Mouse (Mus musculus): ENCODE measurements at regions not wholly inside any gene's neighbourhood (a gene's known extent, or its start where the extent isn't known, plus 50 kb on each side); places are given as distances from the start of the nearest gene placed in this dataset.

GRCm38 (mm10) chr1:105088765-105089520 is 267.6 kb downstream of the Rnf152 start:
- Histone ChIP-seq H3K4me1 (ENCODE audit: insufficient read depth) (no peaks in the 10 kb centered on the region), H3K9me3 (ENCODE audit: low read length) (no peaks in the 10 kb centered on the region), H3K4me2 (ENCODE audit: low read depth) (no peak overlapping the region), H3K27ac (ENCODE audit: low read depth, low read length) (no peak overlapping the region), H3K36me3 (ENCODE audit: insufficient read depth) (no peaks in the 10 kb centered on the region), H3K9ac (no peak overlapping the region), H3K27me3 (ENCODE audit: insufficient read depth, low read length) (no peaks in the 10 kb centered on the region), H3K4me3 (ENCODE audit: low read depth, low read length) (no peak overlapping the region)
- TF ChIP-seq CTCF (IDR thresholded peaks at IDR 0.05; ENCODE audit: low read depth): no peak
- DNase-seq: no peak
- ATAC-seq: no peak
- 60% methylated on average over 7 of the region's 7 CpGs for WGBS

- no peak overlapping the region for H3K9ac ChIP-seq
- no peaks in the 10 kb centered on the region for H3K4me1 ChIP-seq (ENCODE audit: insufficient read depth)
- no peak for DNase-seq
- H3K4me3 ChIP-seq (ENCODE audit: low read depth, low read length): no peak overlapping the region
- no peaks in the 10 kb centered on the region for H3K27me3 ChIP-seq (ENCODE audit: insufficient read depth, low read length)
- H3K9me3 ChIP-seq (ENCODE audit: low read length): no peaks in the 10 kb centered on the region
- 60% methylated on average over 1 of the region's 1 CpGs for WGBS
- no peak for TF ChIP-seq CTCF (IDR thresholded peaks at IDR 0.05; ENCODE audit: low read depth)
- H3K4me2 ChIP-seq (ENCODE audit: low read depth): no peak overlapping the region
- H3K27ac ChIP-seq (ENCODE audit: low read depth, low read length): no peak overlapping the region
- H3K36me3 ChIP-seq (ENCODE audit: insufficient read depth): no peaks in the 10 kb centered on the region
- ATAC-seq: no peak
Measured at GRCm38 (mm10) chr1:105087623-105088022, 268.9 kb downstream of the Rnf152 start.

GRCm38 (mm10) chr1:105084556-105084955 is 272.0 kb downstream of the Rnf152 start:
- WGBS: 83% methylated on average over 3 of the region's 3 CpGs
- no peak overlapping the region for H3K9ac ChIP-seq
- no peak for ATAC-seq
- no peak overlapping the region for H3K4me3 ChIP-seq (ENCODE audit: low read depth, low read length)
- H3K4me1 ChIP-seq (ENCODE audit: insufficient read depth): no peaks in the 10 kb centered on the region
- no peak overlapping the region for H3K4me2 ChIP-seq (ENCODE audit: low read depth)
- no peak for TF ChIP-seq CTCF (IDR thresholded peaks at IDR 0.05; ENCODE audit: low read depth)
- DNase-seq: no peak
- H3K36me3 ChIP-seq (ENCODE audit: insufficient read depth): no peaks in the 10 kb centered on the region
- no peak overlapping the region for H3K27ac ChIP-seq (ENCODE audit: low read depth, low read length)
- H3K27me3 ChIP-seq (ENCODE audit: insufficient read depth, low read length): no peaks in the 10 kb centered on the region
- no peaks in the 10 kb centered on the region for H3K9me3 ChIP-seq (ENCODE audit: low read length)

- ATAC-seq: no peak
- no peaks in the 10 kb centered on the region for H3K36me3 ChIP-seq (ENCODE audit: insufficient read depth)
- H3K27ac ChIP-seq (ENCODE audit: low read depth, low read length): no peak overlapping the region
Measured at GRCm38 (mm10) chr1:105083551-105084103, 272.9 kb downstream of the Rnf152 start.

GRCm38 (mm10) chr1:105082823-105083550 is 273.5 kb downstream of the Rnf152 start:
- no peaks in the 10 kb centered on the region for H3K36me3 ChIP-seq (ENCODE audit: insufficient read depth)
- WGBS: 75% methylated on average over 2 of the region's 2 CpGs
- no peak overlapping the region for H3K4me2 ChIP-seq (ENCODE audit: low read depth)
- H3K4me1 ChIP-seq (ENCODE audit: insufficient read depth): no peaks in the 10 kb centered on the region
- no peak for TF ChIP-seq CTCF (IDR thresholded peaks at IDR 0.05; ENCODE audit: low read depth)
- no peak overlapping the region for H3K27ac ChIP-seq (ENCODE audit: low read depth, low read length)
- H3K4me3 ChIP-seq (ENCODE audit: low read depth, low read length): no peak overlapping the region
- no peaks in the 10 kb centered on the region for H3K27me3 ChIP-seq (ENCODE audit: insufficient read depth, low read length)
- ATAC-seq (no peak), DNase-seq (no peak)
- no peak overlapping the region for H3K9ac ChIP-seq
- H3K9me3 ChIP-seq (ENCODE audit: low read length): no peaks in the 10 kb centered on the region

More at GRCm38 (mm10) chr1:105083551-105084103, 272.9 kb downstream of the Rnf152 start:
- H3K27me3 ChIP-seq (ENCODE audit: insufficient read depth, low read length): no peaks in the 10 kb centered on the region
- no peak overlapping the region for H3K9ac ChIP-seq
- WGBS: 58% methylated on average over 6 of the region's 6 CpGs
- no peaks in the 10 kb centered on the region for H3K9me3 ChIP-seq (ENCODE audit: low read length)
- TF ChIP-seq CTCF (IDR thresholded peaks at IDR 0.05; ENCODE audit: low read depth): no peak
- DNase-seq: no peak
- H3K4me1 ChIP-seq (ENCODE audit: insufficient read depth): no peaks in the 10 kb centered on the region
- no peak overlapping the region for H3K4me2 ChIP-seq (ENCODE audit: low read depth)
- H3K4me3 ChIP-seq (ENCODE audit: low read depth, low read length): no peak overlapping the region

GRCm38 (mm10) chr1:105081942-105082341 is 274.6 kb downstream of the Rnf152 start:
- no peak for ATAC-seq
- no peak overlapping the region for H3K4me3 ChIP-seq (ENCODE audit: low read depth, low read length)
- no peak overlapping the region for H3K27ac ChIP-seq (ENCODE audit: low read depth, low read length)
- WGBS: 65% methylated on average over 2 of the region's 2 CpGs
- H3K9ac ChIP-seq: no peak overlapping the region
- no peak overlapping the region for H3K4me2 ChIP-seq (ENCODE audit: low read depth)
- DNase-seq: no peak
- TF ChIP-seq CTCF (IDR thresholded peaks at IDR 0.05; ENCODE audit: low read depth): no peak
- H3K36me3 ChIP-seq (ENCODE audit: insufficient read depth): no peaks in the 10 kb centered on the region
- no peaks in the 10 kb centered on the region for H3K9me3 ChIP-seq (ENCODE audit: low read length)
- H3K4me1 ChIP-seq (ENCODE audit: insufficient read depth): no peaks in the 10 kb centered on the region
- H3K27me3 ChIP-seq (ENCODE audit: insufficient read depth, low read length): no peaks in the 10 kb centered on the region

GRCm38 (mm10) chr1:105079437-105079836 is 277.1 kb downstream of the Rnf152 start:
- no peak for TF ChIP-seq CTCF (IDR thresholded peaks at IDR 0.05; ENCODE audit: low read depth)
- no peak overlapping the region for H3K4me3 ChIP-seq (ENCODE audit: low read depth, low read length)
- H3K27ac ChIP-seq (ENCODE audit: low read depth, low read length): no peak overlapping the region
- no peaks in the 10 kb centered on the region for H3K9me3 ChIP-seq (ENCODE audit: low read length)
- H3K4me1 ChIP-seq (ENCODE audit: insufficient read depth): no peaks in the 10 kb centered on the region
- no peaks in the 10 kb centered on the region for H3K36me3 ChIP-seq (ENCODE audit: insufficient read depth)
- H3K4me2 ChIP-seq (ENCODE audit: low read depth): no peak overlapping the region
- H3K27me3 ChIP-seq (ENCODE audit: insufficient read depth, low read length): no peaks in the 10 kb centered on the region
- ATAC-seq: no peak
- H3K9ac ChIP-seq: no peak overlapping the region
- no peak for DNase-seq
- WGBS: 93% methylated on average over 5 of the region's 5 CpGs
